Mouse (Mus musculus) ovary, postnatal 36 days (tissue): ENCODE results near the gene Slc4a1.

ENCODE experiments used
- DNase-seq: peaks from one replicate; pipeline ENCODE4 v3.0.0; 2022; ENCODE audit warnings: low spot score, mixed read lengths

Slc4a1 gene

DNA sequence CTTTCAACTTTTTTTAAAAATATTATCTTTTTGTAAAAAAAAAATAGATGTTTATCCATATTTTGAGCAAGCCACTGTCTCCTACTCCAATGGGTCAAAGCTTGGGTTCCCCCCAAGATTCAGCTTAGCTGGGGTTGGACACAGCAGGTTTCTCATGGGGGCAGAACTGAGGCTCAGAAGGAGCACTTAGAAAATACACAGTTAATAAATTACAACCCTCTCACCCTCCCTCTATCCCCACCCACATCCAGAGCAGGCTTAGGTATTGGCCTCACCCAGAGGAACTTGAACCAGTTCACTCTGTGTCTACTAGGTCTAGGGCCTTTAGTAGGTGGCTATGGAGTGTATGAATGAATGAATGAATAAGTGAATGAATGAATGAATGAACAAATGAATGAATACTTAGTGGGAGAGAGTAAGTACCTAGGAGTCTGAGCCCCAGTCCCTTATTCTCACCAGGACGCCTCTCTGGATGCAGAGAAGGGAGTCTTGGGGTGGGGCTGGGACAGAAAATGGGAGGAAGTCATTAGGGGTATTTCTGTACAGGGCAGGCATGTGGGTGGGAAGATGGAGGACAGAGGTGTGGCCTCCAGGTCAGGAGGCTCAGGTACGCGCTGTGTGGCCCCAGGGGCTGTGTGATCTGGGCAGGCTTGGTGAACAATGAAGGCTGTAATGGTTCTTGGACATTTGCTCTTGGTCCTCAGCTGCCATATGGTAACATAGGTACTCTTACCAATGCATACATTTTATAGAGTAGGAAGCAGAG is 16.6 kb downstream of the Slc4a1 start:
- no peak for DNase-seq

DNA sequence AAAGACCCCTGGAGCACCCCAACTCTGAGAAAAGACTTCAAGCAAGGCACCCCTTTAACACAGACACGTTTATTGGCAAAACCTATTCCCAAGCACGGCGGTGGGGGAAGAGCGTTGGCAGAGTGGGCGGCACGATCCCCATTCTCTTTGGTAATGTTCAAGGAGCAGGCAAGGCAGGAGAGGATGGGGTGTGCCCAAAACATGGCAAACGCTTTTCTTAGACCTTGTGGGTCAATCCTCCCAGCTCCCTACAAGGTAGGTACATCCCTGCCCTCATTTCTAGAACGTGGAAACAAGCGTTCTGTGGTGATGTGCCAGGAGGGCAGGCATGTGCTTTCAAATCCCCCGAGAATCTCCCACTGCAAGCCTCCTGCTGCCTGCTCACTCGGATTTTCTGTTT is 17.2 kb downstream of the Slc4a1 start:
- DNase-seq = no peak

- DNase-seq = no peak
Observed at GRCm38 (mm10) chr11:102348101-102348585, 17.9 kb downstream of the Slc4a1 start.

GRCm38 (mm10) chr11:102347683-102348082 is 18.3 kb downstream of the Slc4a1 start:
- no peak for DNase-seq

GRCm38 (mm10) chr11:102346926-102347325 is 19.1 kb downstream of the Slc4a1 start:
- no peak for DNase-seq

GRCm38 (mm10) chr11:102344458-102344857 is 21.5 kb downstream of the Slc4a1 start:
- no peak for DNase-seq

DNA sequence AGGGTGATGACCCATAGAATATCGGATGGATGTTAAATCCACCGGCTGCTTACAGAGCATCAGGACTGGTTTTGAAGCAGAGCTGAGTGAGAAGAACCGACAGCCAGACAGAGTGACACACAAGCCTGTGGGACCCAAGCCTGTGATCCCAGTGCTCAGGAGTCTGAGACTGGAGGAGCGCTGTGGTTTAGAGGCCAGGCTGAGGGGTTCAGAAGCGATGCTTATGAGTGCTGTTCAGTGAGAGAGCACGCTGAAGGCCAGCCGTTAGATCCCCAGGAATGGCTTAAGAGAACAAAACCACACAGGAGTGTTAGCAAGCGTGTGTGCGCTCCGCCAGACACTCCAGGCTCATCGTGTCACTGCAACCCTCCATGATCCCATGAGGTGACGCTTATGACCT is 23.3 kb downstream of the Slc4a1 start:
- no peak for DNase-seq

DNA sequence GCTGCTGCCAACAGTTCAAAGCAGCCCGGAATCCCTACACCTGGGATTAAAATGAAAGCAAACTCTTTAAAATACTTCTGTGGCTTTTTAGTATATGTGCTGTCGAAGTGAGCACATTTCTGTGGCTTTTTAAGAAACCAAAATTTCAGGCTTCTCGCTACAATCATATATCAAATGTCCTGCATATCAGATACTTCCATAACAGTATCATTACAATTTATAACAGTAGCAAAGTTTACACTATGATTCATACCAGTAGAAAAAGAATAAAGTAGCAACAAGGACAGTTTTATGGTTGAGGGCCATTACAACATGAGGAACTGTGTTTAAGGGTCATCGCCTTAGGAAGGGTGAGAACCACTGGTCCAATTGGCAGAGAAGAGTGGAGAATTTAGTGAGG is 24.9 kb downstream of the Slc4a1 start:
- DNase-seq = no peak

GRCm38 (mm10) chr11:102339624-102340023 is 26.4 kb downstream of the Slc4a1 start:
- no peak for DNase-seq

DNA sequence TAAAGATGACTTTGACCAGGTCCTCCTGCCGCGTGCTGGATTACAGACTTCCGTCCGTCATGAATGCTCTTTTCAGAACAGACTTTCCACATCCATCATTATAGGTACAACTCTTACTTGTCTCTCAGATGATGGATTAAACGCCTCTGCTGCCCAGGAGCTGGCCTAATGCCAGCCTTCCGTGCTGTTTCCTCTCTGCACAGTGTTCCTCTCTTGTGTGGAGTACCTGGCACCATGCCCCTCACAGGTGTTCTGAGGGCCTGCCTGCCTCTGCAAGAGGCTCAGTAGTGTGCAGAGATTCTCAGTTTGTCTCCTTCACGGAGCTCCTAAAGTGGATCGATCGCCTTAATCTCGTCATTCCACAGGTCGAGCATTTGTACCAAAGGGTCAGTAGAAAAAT is 26.8 kb downstream of the Slc4a1 start:
- peak; percentile 39 for DNase-seq

- DNase-seq = peak; percentile 61
Observed at GRCm38 (mm10) chr11:102338561-102338960, 27.4 kb downstream of the Slc4a1 start.

DNA sequence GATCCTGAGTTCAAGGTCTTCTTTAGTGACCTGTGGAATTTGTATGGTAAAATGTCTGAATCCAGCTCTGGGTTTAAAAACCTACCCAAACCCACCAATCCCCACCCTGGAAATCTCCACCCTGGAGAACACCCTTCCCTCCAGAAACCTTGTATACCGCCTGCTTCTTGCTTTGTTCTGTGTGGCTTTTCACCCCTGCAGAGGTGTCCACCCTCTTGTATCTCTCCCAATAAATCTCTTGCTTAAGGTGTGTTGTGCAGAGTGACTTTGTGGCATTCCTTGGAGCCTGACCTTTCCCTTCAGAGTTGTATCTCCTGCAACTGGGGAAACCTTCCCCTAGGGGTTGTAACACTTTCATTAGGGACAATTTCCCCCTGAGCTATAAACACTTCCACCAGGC is 28.1 kb downstream of the Slc4a1 start:
- no peak for DNase-seq

DNA sequence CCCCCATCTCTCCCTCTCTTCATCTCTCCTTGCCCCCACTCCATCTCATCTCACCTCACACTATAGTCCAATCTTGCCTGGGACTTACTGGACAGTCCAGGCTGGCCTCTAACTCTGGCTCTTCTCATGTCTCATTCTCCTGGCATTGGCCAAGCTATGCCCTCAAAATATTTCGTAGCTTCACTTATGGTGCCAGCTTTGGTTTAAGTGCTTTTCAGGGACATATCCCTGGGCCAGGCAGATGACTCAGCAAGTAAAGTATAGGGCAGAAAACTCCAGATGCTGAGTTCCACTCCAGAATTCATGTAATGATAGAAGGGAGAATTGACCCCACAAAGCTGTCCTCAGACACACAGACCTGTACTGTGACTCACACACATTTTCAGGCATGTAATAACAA is 29.8 kb downstream of the Slc4a1 start:
- no peak for DNase-seq

DNA sequence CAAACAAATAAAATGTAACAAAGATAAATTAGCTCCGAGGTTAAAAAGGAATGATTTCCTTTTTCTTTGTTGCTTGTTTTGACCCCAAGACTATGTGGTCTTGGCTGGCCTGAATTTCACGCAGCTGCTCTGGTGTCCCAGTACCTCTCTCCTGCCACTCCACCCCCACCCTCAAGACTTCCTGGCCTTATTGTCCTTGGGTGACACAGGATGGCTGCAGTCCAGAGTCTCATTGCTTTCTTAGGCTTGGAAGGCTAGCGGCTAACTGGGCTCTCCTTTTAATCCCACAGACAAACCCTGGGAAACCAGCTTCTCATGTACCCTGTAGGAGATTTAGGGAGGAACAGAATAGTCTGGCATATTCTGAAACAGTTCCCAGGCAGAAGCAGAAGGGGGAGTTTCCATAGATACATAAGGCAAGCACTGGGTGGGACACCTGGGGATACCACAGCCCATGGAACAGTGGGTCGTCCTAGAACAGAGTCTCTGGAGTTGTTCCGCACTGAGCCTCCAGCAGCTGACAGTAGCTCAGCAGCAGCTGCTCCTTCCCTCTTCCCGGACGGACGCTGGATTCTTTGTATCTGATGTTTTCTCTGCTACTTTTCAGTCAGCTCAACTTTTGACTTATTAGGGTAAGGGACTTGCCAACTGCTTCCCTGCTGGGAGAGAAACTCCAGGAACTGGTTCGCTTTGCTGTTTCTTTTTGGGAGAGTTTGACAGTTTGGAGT is 30.9 kb downstream of the Slc4a1 start:
- DNase-seq = no peak

DNA sequence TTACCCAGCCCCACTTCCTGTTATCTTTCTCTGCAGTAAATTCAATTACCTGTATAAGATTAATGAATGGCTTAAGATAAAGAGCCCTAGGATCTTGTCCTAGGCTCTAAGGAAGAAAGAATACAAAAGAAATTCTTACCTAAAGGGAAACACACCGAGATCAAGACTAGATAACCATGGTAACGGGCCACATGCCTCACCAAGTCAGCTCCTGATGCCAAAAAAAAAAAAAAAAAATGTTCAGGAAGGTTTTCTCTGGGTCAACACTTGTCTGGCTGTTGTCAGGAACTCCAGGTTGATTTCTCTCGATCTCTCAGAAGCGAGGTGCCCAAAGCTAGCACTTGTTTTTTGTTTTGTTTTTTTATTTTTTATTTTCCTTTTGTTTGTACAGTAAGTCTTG is 32.0 kb downstream of the Slc4a1 start:
- DNase-seq = no peak

GRCm38 (mm10) chr11:102333061-102333460 is 32.9 kb downstream of the Slc4a1 start:
- no peak for DNase-seq

- DNase-seq = no peak
Observed at GRCm38 (mm10) chr11:102331806-102332205, 34.2 kb downstream of the Slc4a1 start.

DNA sequence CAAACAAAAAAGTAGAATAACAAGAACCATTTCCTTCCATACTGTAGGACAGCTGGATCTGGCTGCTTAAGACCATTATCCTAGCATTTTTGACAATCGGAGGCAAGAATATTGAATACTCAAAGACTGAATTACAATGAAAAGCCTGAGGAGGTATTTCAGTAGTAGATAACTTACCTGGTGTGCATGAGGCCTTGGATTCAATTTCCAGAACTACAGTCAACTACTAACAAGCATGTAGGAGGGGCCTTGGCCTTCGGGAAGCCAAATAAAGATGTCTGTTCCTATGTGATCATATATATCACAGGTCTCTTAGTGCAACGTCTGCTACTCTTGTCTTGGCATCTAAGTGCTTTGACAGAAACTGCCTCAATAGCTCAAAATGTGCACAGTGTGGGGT is 36.0 kb downstream of the Slc4a1 start:
- no peak for DNase-seq

DNA sequence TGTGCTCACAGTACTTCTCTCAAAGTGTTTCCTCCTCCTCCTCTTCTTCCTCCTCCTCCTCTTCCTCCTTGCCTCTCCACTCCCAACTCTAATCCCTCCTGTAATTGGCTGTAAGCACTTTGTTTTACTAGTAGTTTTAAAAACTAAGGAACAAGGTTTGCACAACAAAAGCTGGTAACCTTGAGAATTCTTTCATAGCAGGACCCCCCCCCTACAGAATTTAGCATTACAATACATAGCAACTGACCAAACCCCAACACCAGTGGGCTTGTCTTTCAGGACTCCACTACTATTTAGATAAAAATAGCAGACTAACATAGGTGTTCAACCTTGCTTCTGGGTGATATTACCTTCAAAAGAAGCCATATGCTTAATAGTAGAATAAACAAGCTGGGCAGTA is 36.5 kb downstream of the Slc4a1 start:
- no peak for DNase-seq

GRCm38 (mm10) chr11:102327839-102328238 is 38.2 kb downstream of the Slc4a1 start:
- no peak for DNase-seq

- no peak for DNase-seq
Observed at GRCm38 (mm10) chr11:102327250-102327649, 38.8 kb downstream of the Slc4a1 start.

GRCm38 (mm10) chr11:102323516-102323915 is 42.5 kb downstream of the Slc4a1 start:
- no peak for DNase-seq

DNA sequence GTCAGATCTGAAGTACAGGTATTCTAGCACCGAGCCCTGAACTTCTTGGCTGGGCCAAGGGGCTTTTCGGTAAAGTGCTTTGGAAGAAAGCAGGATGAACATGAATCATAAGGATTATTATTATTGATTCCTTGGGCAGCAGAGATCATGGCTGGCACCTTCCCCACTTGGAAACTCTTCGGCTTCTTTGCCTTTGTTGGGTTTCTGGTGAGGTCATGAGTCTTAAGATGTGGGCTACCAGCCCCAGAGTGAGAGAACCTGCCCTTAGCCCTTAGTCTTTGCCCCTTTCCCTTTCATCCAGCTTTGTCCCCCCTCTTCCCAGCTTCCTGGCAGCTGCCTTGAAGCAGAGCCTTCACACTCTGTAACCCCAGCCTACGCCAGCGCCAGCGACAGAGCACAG is 44.1 kb downstream of the Slc4a1 start:
- DNase-seq = no peak

DNA sequence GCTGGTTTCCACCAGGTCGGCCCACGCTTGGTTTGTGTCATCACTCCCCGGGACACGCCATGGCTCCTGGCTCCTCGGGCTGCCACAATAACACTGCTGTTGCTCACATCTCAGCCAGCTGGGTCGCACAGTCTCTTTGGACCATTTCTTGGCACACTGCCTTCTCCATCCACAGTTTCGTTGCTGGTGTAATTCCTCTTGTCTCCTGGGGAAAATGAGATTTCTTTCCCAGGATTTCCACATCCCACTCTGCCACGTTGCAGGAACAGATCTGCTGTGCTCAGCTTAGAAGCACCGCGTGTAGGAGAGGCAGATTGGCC is 45.4 kb downstream of the Slc4a1 start:
- peak; percentile 68 for DNase-seq
